Mouse (Mus musculus) right cerebral cortex, postnatal 25 days (tissue): ENCODE measurements around the gene Olfr810.

Experiments
- DNase-seq: peaks from one replicate; pipeline ENCODE4 v3.0.0; 2022

Gene Olfr810

GRCm38 (mm10) chr10:129794817-129795216 is at the start of gene Olfr810:
Gene Olfr810, minus strand, starts transcription at chr10:129794917.
- DNase-seq = no peak

DNA sequence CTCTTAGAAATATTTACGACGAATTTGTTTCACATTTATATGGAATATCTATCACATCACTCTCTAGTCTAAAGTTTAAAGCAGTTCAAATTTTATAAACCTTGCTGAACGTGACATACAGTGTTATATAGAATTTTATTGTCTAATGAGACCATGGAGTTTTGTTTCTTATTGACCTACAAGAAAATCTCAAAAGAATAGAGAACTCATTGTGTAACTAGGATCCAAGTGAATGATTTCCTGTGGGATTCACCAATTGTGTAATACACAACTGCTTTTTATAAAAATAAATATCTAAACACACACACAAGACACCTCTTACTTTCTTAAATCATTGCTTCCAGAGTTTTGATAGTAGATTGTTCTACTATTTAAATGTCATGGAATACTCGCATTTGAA is 9.6 kb upstream of the Olfr810 start, which contains the start of gene Olfr811:
Gene Olfr811 (minus strand): TSS at position 101 of the 400 bp plus-strand sequence.
- DNase-seq = no peak

GRCm38 (mm10) chr10:129778123-129778522 is 16.6 kb downstream of the Olfr810 start:
- DNase-seq = no peak

GRCm38 (mm10) chr10:129774338-129774737 is 20.4 kb downstream of the Olfr810 start, which contains the start of gene Olfr809:
Gene Olfr809, plus strand, starts transcription at chr10:129774638.
- DNase-seq = no peak

- DNase-seq = no peak
These were observed 29.5 kb downstream of the Olfr810 start, which contains the start of gene Olfr808 for GRCm38 (mm10) chr10:129765182-129765581. Gene Olfr808, plus strand, starts transcription at chr10:129765482.

DNA sequence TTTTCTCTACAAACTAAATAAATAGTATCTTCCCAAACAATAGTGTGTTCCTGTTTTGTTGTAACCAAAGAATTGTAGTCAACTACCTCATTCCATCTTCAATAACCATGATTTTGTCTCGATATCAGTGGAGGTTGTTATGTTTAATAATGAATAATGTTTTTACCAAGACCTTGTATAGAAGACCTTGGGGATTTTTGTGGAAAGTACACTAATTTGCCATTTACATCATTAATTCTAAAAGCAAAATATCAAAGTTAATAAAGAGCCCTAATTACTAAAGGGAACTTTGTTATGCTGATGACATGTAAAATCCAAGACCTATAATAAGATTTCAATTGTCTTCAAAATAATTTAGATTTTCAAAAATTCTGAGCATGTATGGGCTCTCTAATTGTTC is 37.0 kb downstream of the Olfr810 start, which contains the start of gene Olfr807:
Gene Olfr807 (minus strand): TSS at position 101 of the 400 bp plus-strand sequence.
- no peak for DNase-seq

DNA sequence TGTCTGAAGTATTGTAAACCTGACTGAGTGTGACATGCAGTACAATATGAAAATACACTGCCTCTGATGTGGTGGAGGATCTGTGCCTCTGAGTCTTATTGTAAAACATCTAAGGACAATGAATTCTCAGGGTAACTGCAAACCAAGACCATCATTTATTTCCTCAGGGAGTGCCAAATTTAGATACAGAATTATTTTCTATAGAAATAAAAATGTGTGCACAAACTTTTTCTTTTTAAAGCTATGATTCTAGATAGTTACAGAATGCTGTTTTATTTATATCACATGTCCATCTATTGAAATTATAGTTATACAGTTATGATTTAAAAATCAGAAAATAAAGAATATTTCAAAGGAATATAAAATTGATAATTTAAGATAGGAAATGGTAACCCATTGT is 52.9 kb downstream of the Olfr810 start, which contains the start of gene Olfr806:
Gene Olfr806 (minus strand): TSS at position 101 of the 400 bp plus-strand sequence.
- DNase-seq = no peak
